Mouse (Mus musculus) thymus, adult 2 months (tissue): Measurements from ENCODE around the gene Ift80.
"Not testable (repeated sequence)": the region's sequence is repeated elsewhere in the genome, so short reads cannot be mapped to it uniquely, and the experiment has no call there.

Experiments
- CTCF ChIP-seq: fragments of 200-500 bp; IDR thresholded peaks from 2 replicates; pipeline ENCODE4 v1.5.1; 2012; ENCODE audit warnings: mild to moderate bottlenecking, control low read depth, low read length, moderate library complexity, borderline replicate concordance; ENCODE audit not compliant: control insufficient read depth, poor library complexity, insufficient read depth; ENCODE audit errors: extremely low read depth
- POLR2A ChIP-seq: fragments of 200-500 bp; IDR thresholded peaks from 2 replicates; pipeline ENCODE4 v1.6.1; 2012; ENCODE audit warnings: mild to moderate bottlenecking, low read length, control low read depth, moderate library complexity; ENCODE audit not compliant: control insufficient read depth, poor library complexity, insufficient read depth; ENCODE audit errors: extremely low read depth

DNA sequence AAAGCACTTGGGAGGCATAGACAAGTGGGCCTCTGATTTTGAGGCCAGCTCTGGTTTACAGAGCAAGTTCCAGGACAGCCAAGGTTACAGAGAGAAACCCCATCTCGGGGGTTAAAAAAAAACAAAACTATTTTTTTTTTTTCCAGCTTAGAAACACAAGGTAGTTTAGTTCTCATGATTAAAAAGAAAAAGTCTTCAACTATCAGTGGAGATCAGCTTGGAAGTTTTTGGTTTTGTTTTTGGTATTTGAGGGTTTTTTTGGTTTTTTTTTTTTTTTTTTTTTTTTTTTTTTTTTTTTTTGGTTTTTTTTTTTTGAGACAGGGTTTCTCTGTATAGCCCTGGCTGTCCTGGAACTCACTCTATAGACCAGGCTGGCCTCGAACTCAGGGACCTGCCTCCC is 14.3 kb upstream of the Ift80 start:
- TF ChIP-seq CTCF, POLR2A: not testable (repeated sequence)
